Mouse (Mus musculus) forebrain, embryonic 11.5 days (tissue): ENCODE results near the gene Reln. TPM values are rescaled to one million over a fixed set of nuclear protein-coding genes. Genes with fewer than 3 reads are reported as not detected.

Source experiments
- ATAC-seq: fragments of 200-750 bp; cut with Nextera tagmentation; replicated peaks from 2 replicates; pipeline ENCODE4 v1.8.0; 2017; ENCODE audit warnings: moderate TSS enrichment; ENCODE audit not compliant: low FRiP score
- DNase-seq: peaks from one replicate; pipeline ENCODE4 v3.0.0-alpha.2; 2017; ENCODE audit warnings: low spot score
- H3K27ac ChIP-seq: fragments of 300-500 bp; sonication (generic); 2 replicates; pipeline ENCODE4 v1.5.1; 2014; ENCODE audit warnings: low read depth, low read length
- H3K27me3 ChIP-seq: fragments of 300-500 bp; sonication (generic); 2 replicates; pipeline ENCODE4 v1.6.1; 2014; ENCODE audit warnings: mild to moderate bottlenecking, low read length, mixed read lengths; ENCODE audit not compliant: control insufficient read depth, insufficient read depth
- H3K36me3 ChIP-seq: fragments of 300-500 bp; sonication (generic); 2 replicates; pipeline ENCODE4 v1.6.1; 2014; ENCODE audit warnings: mild to moderate bottlenecking, low read length, moderate library complexity, mixed read lengths; ENCODE audit not compliant: control insufficient read depth, insufficient read depth
- H3K4me1 ChIP-seq: fragments of 300-500 bp; sonication (generic); replicated peaks from 2 replicates; pipeline ENCODE4 v1.6.1; 2014; ENCODE audit warnings: low read length, mixed read lengths; ENCODE audit not compliant: control insufficient read depth, insufficient read depth
- H3K4me2 ChIP-seq: fragments of 300-500 bp; sonication (generic); 2 replicates; pipeline ENCODE4 v1.6.1; 2014; ENCODE audit warnings: low read depth, mild to moderate bottlenecking, low read length, moderate library complexity, mixed read lengths; ENCODE audit not compliant: severe bottlenecking
- H3K4me3 ChIP-seq: fragments of 300-500 bp; sonication (generic); 2 replicates; pipeline ENCODE4 v1.5.1; 2014; ENCODE audit warnings: low read depth, low read length
- H3K9ac ChIP-seq: fragments of 300-500 bp; sonication (generic); 2 replicates; pipeline ENCODE4 v1.6.1; 2014; ENCODE audit warnings: low read length
- H3K9me3 ChIP-seq: fragments of 300-500 bp; sonication (generic); 2 replicates; pipeline ENCODE4 v1.6.1; 2016; ENCODE audit warnings: low read length, mixed read lengths; ENCODE audit not compliant: control insufficient read depth
- WGBS: fragments of 180-500 bp; shearing (Covaris S2); extraction: QIAGEN DNeasy Blood & Tissue Kit; methylation state at CpG from one replicate; pipeline ENCODE4 v1.1.7; 2014; 5-methylcytosine and 5-hydroxymethylcytosine counted together
- polyA plus RNA-seq: library from polyadenylated mRNA; unstranded; fragments of >200 nt; fragmentation: Nextera tagmentation; extraction: Ambion mirVana; gene quantifications from 2 replicates; pipeline ENCODE4 v1.2.1, GENCODE M21; 2014

The Reln gene
- polyA plus RNA-seq, 1 experiment from 2014 or later: 15.1 TPM

- H3K36me3 ChIP-seq: no peaks in the 10 kb centered on the region
- no peaks in the 10 kb centered on the region for H3K4me1 ChIP-seq
- H3K9ac ChIP-seq: no peak overlapping the region
- H3K4me3 ChIP-seq: no peak overlapping the region
- no peak for ATAC-seq
- no peak overlapping the region for H3K4me2 ChIP-seq
- no peaks in the 10 kb centered on the region for H3K27me3 ChIP-seq
- H3K9me3 ChIP-seq: no peaks in the 10 kb centered on the region
- 74% methylated on average over 6 of the region's 6 CpGs for WGBS
- peak; percentile 56 for DNase-seq
- no peak overlapping the region for H3K27ac ChIP-seq
Observed at GRCm38 (mm10) chr5:22236801-22237200, 107.7 kb downstream of the Reln start.

GRCm38 (mm10) chr5:22224515-22224914, 120.0 kb downstream of the Reln start:
- 83% methylated on average over 4 of the region's 4 CpGs for WGBS
- H3K27ac ChIP-seq: no peak overlapping the region
- no peaks in the 10 kb centered on the region for H3K4me1 ChIP-seq
- ATAC-seq (no peak), DNase-seq (no peak)
- no peaks in the 10 kb centered on the region for H3K9me3 ChIP-seq
- no peak overlapping the region for H3K9ac ChIP-seq
- no peak overlapping the region for H3K4me3 ChIP-seq
- no peaks in the 10 kb centered on the region for H3K36me3 ChIP-seq
- H3K4me2 ChIP-seq: no peak overlapping the region
- no peaks in the 10 kb centered on the region for H3K27me3 ChIP-seq

GRCm38 (mm10) chr5:22223940-22224339, 120.6 kb downstream of the Reln start:
- ATAC-seq: no peak
- H3K9ac ChIP-seq: no peak overlapping the region
- 85% methylated on average over 2 of the region's 2 CpGs for WGBS

GRCm38 (mm10) chr5:22208311-22209021, 136.0 kb downstream of the Reln start:
- Histone ChIP-seq H3K4me3 (no peak overlapping the region), H3K9me3 (no peaks in the 10 kb centered on the region), H3K9ac (no peak overlapping the region), H3K27me3 (no peaks in the 10 kb centered on the region), H3K27ac (no peak overlapping the region), H3K36me3 (no peaks in the 10 kb centered on the region), H3K4me2 (no peak overlapping the region), H3K4me1 (no peaks in the 10 kb centered on the region)
- 81% methylated on average over 8 of the region's 8 CpGs for WGBS
- DNase-seq (no peak), ATAC-seq (no peak)

More at GRCm38 (mm10) chr5:22223940-22224339, 120.6 kb downstream of the Reln start:
- no peak for DNase-seq
- Histone ChIP-seq H3K27ac (no peak overlapping the region), H3K4me2 (no peak overlapping the region), H3K9me3 (no peaks in the 10 kb centered on the region), H3K4me3 (no peak overlapping the region), H3K4me1 (no peaks in the 10 kb centered on the region), H3K36me3 (no peaks in the 10 kb centered on the region), H3K27me3 (no peaks in the 10 kb centered on the region)

GRCm38 (mm10) chr5:22197926-22198325, 146.6 kb downstream of the Reln start:
- DNase-seq (no peak), ATAC-seq (no peak)
- Histone ChIP-seq H3K27ac (no peak overlapping the region), H3K36me3 (no peaks in the 10 kb centered on the region), H3K9me3 (no peaks in the 10 kb centered on the region), H3K4me2 (no peak overlapping the region), H3K4me3 (no peak overlapping the region), H3K4me1 (no peaks in the 10 kb centered on the region), H3K27me3 (no peaks in the 10 kb centered on the region), H3K9ac (no peak overlapping the region)
- WGBS: 89% methylated on average over 2 of the region's 2 CpGs

GRCm38 (mm10) chr5:22196891-22197290, 147.6 kb downstream of the Reln start:
- 85% methylated on average over 2 of the region's 2 CpGs for WGBS
- ATAC-seq: no peak
- H3K27ac ChIP-seq: no peak overlapping the region

GRCm38 (mm10) chr5:22196476-22196875, 148.0 kb downstream of the Reln start:
- DNase-seq: no peak

More at GRCm38 (mm10) chr5:22196891-22197290, 147.6 kb downstream of the Reln start:
- H3K27me3 ChIP-seq: no peaks in the 10 kb centered on the region
- no peak overlapping the region for H3K9ac ChIP-seq
- H3K4me2 ChIP-seq: no peak overlapping the region
- H3K4me3 ChIP-seq: no peak overlapping the region
- no peak for DNase-seq
- H3K4me1 ChIP-seq: no peaks in the 10 kb centered on the region
- H3K9me3 ChIP-seq: no peaks in the 10 kb centered on the region
- no peaks in the 10 kb centered on the region for H3K36me3 ChIP-seq

GRCm38 (mm10) chr5:22195352-22195941, 149.1 kb downstream of the Reln start:
- Histone ChIP-seq H3K27ac (no peak overlapping the region), H3K36me3 (no peaks in the 10 kb centered on the region), H3K9ac (no peak overlapping the region), H3K27me3 (no peaks in the 10 kb centered on the region), H3K9me3 (no peaks in the 10 kb centered on the region), H3K4me3 (no peak overlapping the region), H3K4me2 (no peak overlapping the region), H3K4me1 (no peaks in the 10 kb centered on the region)
- DNase-seq (no peak), ATAC-seq (no peak)
- WGBS: 65% methylated on average over 8 of the region's 8 CpGs

More at GRCm38 (mm10) chr5:22196476-22196875, 148.0 kb downstream of the Reln start:
- Histone ChIP-seq H3K4me1 (no peaks in the 10 kb centered on the region), H3K9me3 (no peaks in the 10 kb centered on the region), H3K4me2 (no peak overlapping the region), H3K4me3 (no peak overlapping the region), H3K36me3 (no peaks in the 10 kb centered on the region), H3K27me3 (no peaks in the 10 kb centered on the region), H3K27ac (no peak overlapping the region), H3K9ac (no peak overlapping the region)
- 84% methylated on average over 4 of the region's 4 CpGs for WGBS
- ATAC-seq: no peak

- DNase-seq (no peak), ATAC-seq (no peak)
- H3K4me3 ChIP-seq: no peak overlapping the region
- no peak overlapping the region for H3K27ac ChIP-seq
- no peaks in the 10 kb centered on the region for H3K36me3 ChIP-seq
- 84% methylated on average over 7 of the region's 7 CpGs for WGBS
- H3K9me3 ChIP-seq: no peaks in the 10 kb centered on the region
- H3K27me3 ChIP-seq: no peaks in the 10 kb centered on the region
- H3K4me2 ChIP-seq: no peak overlapping the region
- H3K9ac ChIP-seq: no peak overlapping the region
- no peaks in the 10 kb centered on the region for H3K4me1 ChIP-seq
Observed at GRCm38 (mm10) chr5:22191784-22192183, 152.7 kb downstream of the Reln start.
